Mouse (Mus musculus): ENCODE results near the gene Pir. TPM values are rescaled to one million over a fixed set of nuclear protein-coding genes. Genes with fewer than 3 reads are reported as not detected.

Pir gene
- not detected for polyA plus RNA-seq (2017; shearing (Covaris generic))

DNA sequence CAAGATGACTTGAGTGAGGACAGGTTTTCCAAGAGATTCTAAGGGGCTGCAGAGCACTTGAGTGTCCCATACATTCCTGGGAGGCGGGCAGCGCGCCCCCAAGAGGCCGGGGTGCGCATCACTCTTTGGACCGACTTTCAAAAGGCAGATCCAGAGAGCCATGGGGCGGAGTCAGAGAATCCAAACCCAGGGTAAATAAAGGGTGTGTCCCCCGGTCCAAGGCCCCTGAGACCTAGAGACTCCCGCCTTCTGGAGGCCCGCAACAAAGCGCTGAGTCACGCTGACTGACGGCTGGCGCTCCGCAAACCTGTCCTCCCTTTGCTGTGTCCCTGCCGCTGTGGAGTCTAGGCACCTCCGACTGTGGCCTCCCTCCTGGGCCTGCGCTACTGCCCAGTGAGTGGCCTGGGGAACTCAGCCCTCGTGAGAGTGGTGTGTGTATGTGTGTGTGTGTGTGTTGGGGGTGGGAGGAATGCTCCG, at the start of gene Pir:
Gene Pir (plus strand): TSS at position 87 of the 477 bp plus-strand sequence.

DNA sequence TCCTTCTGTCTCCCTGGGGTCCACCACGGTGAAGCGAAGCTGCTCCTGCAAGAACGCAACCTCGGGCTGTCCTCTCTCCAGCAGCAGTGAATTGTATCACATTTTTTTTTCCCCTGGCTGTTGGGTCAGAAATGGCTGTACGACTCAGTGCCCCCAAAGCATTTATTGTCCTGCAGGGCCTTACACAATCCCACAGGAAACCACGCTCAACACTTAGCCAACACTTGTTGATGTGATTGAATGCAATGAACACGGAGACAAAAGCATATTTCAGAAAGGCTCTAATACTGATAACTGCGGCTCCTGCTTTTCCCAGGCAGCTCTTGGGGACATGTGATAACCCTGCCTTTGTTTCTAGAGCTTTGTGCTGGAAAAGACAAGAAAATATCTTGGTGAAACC, 11.1 kb upstream of the Pir start, which contains the start of gene Bmx:
Gene Bmx (minus strand): TSS at position 137 of the 400 bp plus-strand sequence.

DNA sequence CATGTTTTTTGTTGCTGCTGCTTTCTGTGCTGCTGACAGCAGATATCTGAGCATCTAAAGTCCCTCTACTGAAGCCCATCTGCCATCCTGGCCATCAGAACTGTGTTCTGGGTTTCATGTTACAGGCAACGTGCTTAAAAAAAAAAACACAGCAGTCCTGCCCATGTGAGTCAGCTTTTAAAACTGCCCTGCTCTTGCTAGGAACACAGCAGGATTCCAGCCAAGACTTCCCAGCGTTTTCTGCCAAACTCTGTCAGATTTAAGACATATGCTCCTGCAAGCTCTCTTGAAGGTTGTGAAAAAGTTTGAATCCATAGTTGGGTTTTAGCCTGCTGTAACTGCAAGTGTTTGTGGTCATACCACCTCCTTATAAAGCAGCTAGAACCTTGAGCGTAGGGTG, 103.9 kb downstream of the Pir start, which contains the start of gene Vegfd:
Gene Vegfd (plus strand): TSS at position 298 of the 400 bp plus-strand sequence.

DNA sequence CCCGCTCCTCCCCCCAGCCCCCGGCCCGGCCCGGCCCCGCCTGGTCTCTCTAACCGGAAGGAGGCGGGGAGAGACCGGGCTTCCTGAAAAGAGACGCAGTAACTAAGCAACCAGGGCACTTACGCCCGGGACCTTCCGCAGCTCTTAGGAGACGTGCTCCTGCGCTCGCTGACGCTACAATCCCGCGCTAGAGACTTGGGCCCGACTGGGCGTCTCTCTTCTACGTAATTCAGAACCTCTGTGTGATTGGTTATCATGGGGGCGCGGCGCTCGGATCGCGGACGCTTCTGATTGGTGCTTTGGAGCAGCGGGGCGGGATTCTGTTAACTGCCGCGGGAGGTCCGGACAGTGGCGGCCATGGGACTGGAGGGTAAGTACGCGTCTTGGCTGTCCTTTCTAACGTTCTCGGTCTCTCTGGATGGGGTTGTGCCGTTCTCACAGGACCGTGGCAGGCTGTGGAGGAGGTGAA, 150.3 kb downstream of the Pir start, which contains the start of gene Piga:
Gene Piga (plus strand): TSS at position 317 of the 469 bp plus-strand sequence.

Other genes starting within 250 kb of the Pir start
- gene Car5b, start 241.4 kb upstream of the Pir start, polyA plus RNA-seq (2017; shearing (Covaris generic)), result 10 to 100 TPM in 1 of 2 experiments, 1 to 10 TPM in 1; 6.7 to 10.3 TPM
- gene Siah1b, start 192.9 kb upstream of the Pir start, polyA plus RNA-seq (2017; shearing (Covaris generic)), result 1 to 10 TPM; 7.3 to 7.8 TPM
- gene Cltrn, start 180.5 kb upstream of the Pir start, polyA plus RNA-seq (2017; shearing (Covaris generic)), result not detected
- gene Ace2, start 130.0 kb upstream of the Pir start, polyA plus RNA-seq (2017; shearing (Covaris generic)), result under 1 TPM in 1 of 2 experiments, not detected in 1; 0.11 TPM
- under 1 TPM in 1 of 2 experiments, not detected in 1; 0.17 TPM for gene Bmx, start 11.2 kb upstream of the Pir start, polyA plus RNA-seq (2017; shearing (Covaris generic))
- gene Vegfd, start 104.0 kb downstream of the Pir start, polyA plus RNA-seq (2017; shearing (Covaris generic)), result not detected
- 1 to 10 TPM; 5.9 to 9.7 TPM for gene Piga, start 150.4 kb downstream of the Pir start, polyA plus RNA-seq (2017; shearing (Covaris generic))
- gene Asb11, start 167.6 kb downstream of the Pir start, polyA plus RNA-seq (2017; shearing (Covaris generic)), result not detected
- gene Asb9, start 237.0 kb downstream of the Pir start, polyA plus RNA-seq (2017; shearing (Covaris generic)), result not detected

Measured in activated CD4-positive, CD25-positive, alpha-beta regulatory T cell (primary cell).